Mouse (Mus musculus) heart, postnatal 0 days (tissue): ENCODE measurements around the gene Rab13.
"Not testable (repeated sequence)": the region's sequence is repeated elsewhere in the genome, so short reads cannot be mapped to it uniquely, and the experiment has no call there.

Source experiments
- CTCF ChIP-seq: IDR thresholded peaks from 2 replicates; pipeline ENCODE4 v1.5.1; 2016; ENCODE audit warnings: antibody characterized with exemption, control low read depth, low read depth
- EP300 ChIP-seq: IDR thresholded peaks from 2 replicates; pipeline ENCODE4 v1.6.1; 2016; ENCODE audit warnings: antibody characterized with exemption, low read depth

- not testable (repeated sequence) for TF ChIP-seq CTCF, EP300
These were observed 38.3 kb downstream of the Rab13 start for GRCm38 (mm10) chr3:90251731-90252226.
